Mouse (Mus musculus): ENCODE results near the gene Ifit1bl1. TPM values are rescaled to one million over a fixed set of nuclear protein-coding genes. Genes with fewer than 3 reads are reported as not detected.
"Not testable (repeated sequence)": the region's sequence is repeated elsewhere in the genome, so short reads cannot be mapped to it uniquely, and the experiment has no call there.

Ifit1bl1 gene
- polyA plus RNA-seq (2011; ENCODE audit: insufficient read depth, insufficient read length, low replicate concordance, missing spikeins), result 0.47 and 0.77 TPM in 2 replicates

DNA sequence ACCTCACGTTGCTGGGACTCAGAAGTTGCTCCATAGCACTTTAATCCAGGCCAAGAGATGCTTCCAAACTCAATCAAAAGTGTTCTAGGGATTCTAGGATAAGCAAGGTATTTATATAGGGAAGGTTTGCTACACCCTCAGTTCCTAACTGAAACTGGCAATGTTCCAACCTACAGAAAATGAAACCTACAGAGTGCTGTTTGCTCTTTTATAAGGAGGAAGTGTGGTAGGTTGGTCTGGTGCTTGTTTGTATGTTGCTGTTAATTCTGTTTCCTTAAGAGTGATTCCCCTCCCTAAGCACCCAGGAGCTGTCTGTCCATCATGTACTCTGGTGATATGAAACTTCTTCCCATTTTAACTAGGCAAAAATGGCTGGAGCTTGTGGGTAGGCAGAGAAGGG, at the start of gene Ifit1bl1:
Gene Ifit1bl1 (minus strand): TSS at position 69 of the 400 bp plus-strand sequence.
- H3K4me1 ChIP-seq (ENCODE audit: control insufficient read depth, insufficient read depth, low read length); H3K4me3 ChIP-seq (replicated peaks; ENCODE audit: control insufficient read depth, low read depth, low read length): not testable (repeated sequence)
- H3K27ac ChIP-seq (ENCODE audit: control insufficient read depth, insufficient read depth, low read depth, low read length, poor library complexity), result peak within 1 kb of the TSS; percentile 42; the same call in 1 of the 2 replicates
- WGBS, result 69% methylated on average over 1 of the region's 1 CpGs

DNA sequence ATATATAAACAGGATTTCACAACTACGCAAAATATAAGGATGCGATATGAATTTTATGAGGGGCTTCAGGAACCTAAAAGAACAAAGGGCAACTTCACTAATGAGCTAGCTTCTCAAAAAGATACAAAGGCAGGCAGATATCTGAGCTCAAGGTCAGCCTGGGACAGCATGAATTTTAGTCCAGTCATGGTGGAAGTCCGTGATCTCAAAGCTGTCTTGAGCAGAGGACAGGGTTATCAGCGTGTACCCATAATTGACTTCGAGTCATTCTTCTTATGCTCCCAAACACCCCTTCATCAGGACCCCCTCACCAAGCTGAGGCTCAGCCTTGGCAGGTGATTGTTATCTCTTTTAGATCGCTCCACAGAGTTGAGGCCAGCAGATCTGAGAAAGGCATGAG, 49.2 kb upstream of the Ifit1bl1 start:
- H3K4me3 ChIP-seq (replicated peaks; ENCODE audit: control insufficient read depth, low read depth, low read length), result no peak overlapping the region
- H3K4me1 ChIP-seq (ENCODE audit: control insufficient read depth, insufficient read depth, low read length), result peaks cover 1% of the 10 kb centered on the region
- TF ChIP-seq POLR2A (IDR thresholded peaks at IDR 0.05; ENCODE audit: borderline replicate concordance, control insufficient read depth, low read depth, low read length) (no peak), CTCF (IDR thresholded peaks at IDR 0.05; ENCODE audit: control insufficient read depth, insufficient read depth, low read length) (no peak)
- no peak overlapping the region for H3K27ac ChIP-seq (ENCODE audit: control insufficient read depth, insufficient read depth, low read depth, low read length, poor library complexity)
- 72% methylated on average over 6 of the region's 6 CpGs for WGBS

DNA sequence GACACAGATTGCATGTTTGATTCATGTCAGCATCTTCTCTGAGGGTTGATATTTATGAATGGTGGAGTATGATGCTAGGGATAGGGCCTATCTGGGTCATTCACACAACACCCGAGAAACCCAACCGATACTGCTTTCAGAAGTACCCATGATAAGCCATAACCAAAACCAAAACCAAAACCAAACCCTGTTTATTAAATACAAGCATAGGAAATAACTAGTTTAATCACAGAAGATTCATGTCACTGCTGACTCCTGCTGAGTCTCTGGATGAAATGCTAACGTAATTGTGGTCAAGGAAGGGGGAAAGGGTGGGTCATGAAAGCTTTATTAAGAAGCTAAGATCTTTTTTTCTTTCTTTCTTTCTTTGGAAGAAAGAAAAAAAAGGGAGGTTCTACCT, 48.5 kb upstream of the Ifit1bl1 start:
- no peak overlapping the region for H3K27ac ChIP-seq (ENCODE audit: control insufficient read depth, insufficient read depth, low read depth, low read length, poor library complexity)
- 44% methylated on average over 3 of the region's 3 CpGs for WGBS
- no peak overlapping the region for H3K4me3 ChIP-seq (replicated peaks; ENCODE audit: control insufficient read depth, low read depth, low read length)
- H3K4me1 ChIP-seq (ENCODE audit: control insufficient read depth, insufficient read depth, low read length), result peaks cover 1% of the 10 kb centered on the region
- TF ChIP-seq POLR2A (IDR thresholded peaks at IDR 0.05; ENCODE audit: borderline replicate concordance, control insufficient read depth, low read depth, low read length) (no peak), CTCF (IDR thresholded peaks at IDR 0.05; ENCODE audit: control insufficient read depth, insufficient read depth, low read length) (no peak)

DNA sequence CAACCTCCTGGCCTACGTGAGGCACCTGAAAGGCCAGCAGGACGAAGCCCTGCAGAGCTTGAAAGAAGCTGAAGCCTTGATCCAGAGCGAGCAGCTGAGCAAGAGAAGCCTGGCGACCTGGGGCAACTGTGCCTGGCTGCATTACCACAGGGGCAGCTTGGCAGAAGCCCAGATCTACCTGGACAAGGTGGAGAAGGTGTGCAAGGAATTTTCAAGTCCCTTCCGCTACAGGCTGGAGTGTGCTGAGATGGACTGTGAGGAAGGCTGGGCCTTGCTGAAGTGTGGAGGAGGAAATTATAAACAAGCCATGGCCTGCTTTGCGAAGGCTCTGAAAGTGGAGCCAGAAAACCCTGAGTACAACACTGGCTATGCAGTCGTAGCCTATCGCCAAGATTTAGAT, 45.9 kb upstream of the Ifit1bl1 start:
- H3K4me1 ChIP-seq (ENCODE audit: control insufficient read depth, insufficient read depth, low read length); H3K4me3 ChIP-seq (replicated peaks; ENCODE audit: control insufficient read depth, low read depth, low read length); H3K27ac ChIP-seq (ENCODE audit: control insufficient read depth, insufficient read depth, low read depth, low read length, poor library complexity): not testable (repeated sequence)
- WGBS, result 83% methylated on average over 8 of the region's 8 CpGs

DNA sequence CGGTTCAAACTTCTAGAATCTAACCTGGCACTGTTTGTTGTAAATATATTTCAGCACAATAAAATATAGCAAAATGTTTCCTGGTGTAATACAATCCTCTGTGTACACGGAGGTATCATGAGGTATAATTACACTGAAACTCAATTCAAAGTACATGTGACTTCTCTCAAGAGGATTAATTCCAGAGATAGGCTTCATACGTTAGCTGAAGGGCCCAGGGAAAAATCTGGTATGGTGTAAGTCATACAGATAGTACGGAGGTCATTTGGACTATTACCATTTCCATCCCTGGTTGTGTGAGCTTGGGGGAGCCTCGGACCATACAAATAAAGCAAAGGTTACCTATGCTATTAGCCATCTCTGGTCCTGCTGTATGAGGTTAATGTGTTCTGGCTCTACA, 40.9 kb upstream of the Ifit1bl1 start:
- TF ChIP-seq CTCF (IDR thresholded peaks at IDR 0.05; ENCODE audit: control insufficient read depth, insufficient read depth, low read length) (no peak), POLR2A (IDR thresholded peaks at IDR 0.05; ENCODE audit: borderline replicate concordance, control insufficient read depth, low read depth, low read length) (no peak)
- Histone ChIP-seq H3K4me3 (replicated peaks; ENCODE audit: control insufficient read depth, low read depth, low read length) (no peak overlapping the region), H3K4me1 (ENCODE audit: control insufficient read depth, insufficient read depth, low read length) (no peaks in the 10 kb centered on the region; the same call in 1 of the 2 replicates), H3K27ac (ENCODE audit: control insufficient read depth, insufficient read depth, low read depth, low read length, poor library complexity) (no peak overlapping the region)
- 81% methylated on average over 5 of the region's 5 CpGs for WGBS

DNA sequence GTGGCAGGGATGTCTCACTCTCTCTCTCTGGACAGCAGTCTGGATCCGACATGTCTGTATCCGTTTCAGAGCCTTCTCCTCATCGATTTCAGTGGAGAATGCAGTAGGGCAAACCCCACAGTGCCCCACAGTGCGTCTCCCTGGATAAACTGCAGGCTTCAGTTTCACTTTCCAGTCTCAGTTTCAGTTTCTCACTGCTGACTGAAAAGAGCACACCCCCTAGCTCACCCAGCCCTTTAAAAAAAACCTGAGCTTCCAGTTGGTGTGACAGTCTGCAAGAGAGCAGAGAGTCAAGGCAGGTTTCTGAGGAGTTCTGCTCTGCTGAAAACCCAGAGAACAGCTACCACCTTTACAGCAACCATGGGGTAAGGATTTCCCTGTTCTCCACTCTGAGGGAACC, 38.9 kb upstream of the Ifit1bl1 start, which contains the start of the genes Ifit1bl2 and Ifit1:
Gene Ifit1bl2 (minus strand): TSS at position 121 of the 400 bp plus-strand sequence.
Gene Ifit1 (plus strand): TSS at position 249 of the 400 bp plus-strand sequence.
- H3K27ac ChIP-seq (ENCODE audit: control insufficient read depth, insufficient read depth, low read depth, low read length, poor library complexity), result 0 out of 2 replicates have a peak within 1 kb of the TSS, but pooled peaks have one; percentile 4

DNA sequence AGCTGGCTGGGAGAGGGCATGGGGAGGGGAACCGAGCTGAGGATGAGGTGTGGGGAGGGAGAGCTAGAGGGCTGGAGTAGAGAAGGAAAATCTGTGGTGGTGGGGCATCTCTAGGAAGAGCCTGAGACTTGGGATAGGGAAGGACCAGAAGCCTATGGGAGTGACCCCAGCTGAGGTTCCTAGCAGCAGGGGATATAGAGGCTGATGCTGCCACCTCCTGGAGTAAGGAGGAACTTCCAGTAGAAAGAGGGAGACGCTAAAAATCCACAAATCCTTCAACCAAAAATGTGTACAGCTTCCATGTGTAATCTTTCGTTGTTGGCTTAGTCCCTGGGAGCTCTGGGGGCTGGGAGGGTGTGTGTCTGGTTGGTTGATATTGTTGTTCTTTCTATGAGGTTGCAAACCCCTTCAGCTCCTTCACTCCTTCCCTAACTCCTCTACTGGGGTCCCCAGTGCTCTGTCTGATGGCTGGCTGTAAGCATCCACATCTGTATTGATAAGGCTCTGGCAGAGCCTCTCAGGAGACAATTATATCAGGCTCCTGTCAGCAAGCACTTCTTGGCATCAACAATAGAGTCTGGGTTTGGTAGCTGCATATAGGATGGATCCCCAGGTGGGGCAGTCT, 35.3 kb upstream of the Ifit1bl1 start:
- no peak overlapping the region for H3K27ac ChIP-seq (ENCODE audit: control insufficient read depth, insufficient read depth, low read depth, low read length, poor library complexity)
- H3K4me3 ChIP-seq (replicated peaks; ENCODE audit: control insufficient read depth, low read depth, low read length), result no peak overlapping the region
- 20% methylated on average over 3 of the region's 3 CpGs for WGBS
- H3K4me1 ChIP-seq (ENCODE audit: control insufficient read depth, insufficient read depth, low read length), result no peaks in the 10 kb centered on the region; the same call in 1 of the 2 replicates
- TF ChIP-seq CTCF (IDR thresholded peaks at IDR 0.05; ENCODE audit: control insufficient read depth, insufficient read depth, low read length), result peak; percentile 67
- TF ChIP-seq POLR2A (IDR thresholded peaks at IDR 0.05; ENCODE audit: borderline replicate concordance, control insufficient read depth, low read depth, low read length), result no peak

More for the DNA sequence above, 38.9 kb upstream of the Ifit1bl1 start, which contains the start of the genes Ifit1bl2 and Ifit1:
- Histone ChIP-seq H3K4me1 (ENCODE audit: control insufficient read depth, insufficient read depth, low read length) (no peaks in the 10 kb centered on the region; the same call in 1 of the 2 replicates), H3K4me3 (replicated peaks; ENCODE audit: control insufficient read depth, low read depth, low read length) (peak within 1 kb of the TSS; percentile 67)
- 3% methylated on average over 4 of the region's 4 CpGs for WGBS
- TF ChIP-seq CTCF (IDR thresholded peaks at IDR 0.05; ENCODE audit: control insufficient read depth, insufficient read depth, low read length) (no peak), POLR2A (IDR thresholded peaks at IDR 0.05; ENCODE audit: borderline replicate concordance, control insufficient read depth, low read depth, low read length) (no peak)

DNA sequence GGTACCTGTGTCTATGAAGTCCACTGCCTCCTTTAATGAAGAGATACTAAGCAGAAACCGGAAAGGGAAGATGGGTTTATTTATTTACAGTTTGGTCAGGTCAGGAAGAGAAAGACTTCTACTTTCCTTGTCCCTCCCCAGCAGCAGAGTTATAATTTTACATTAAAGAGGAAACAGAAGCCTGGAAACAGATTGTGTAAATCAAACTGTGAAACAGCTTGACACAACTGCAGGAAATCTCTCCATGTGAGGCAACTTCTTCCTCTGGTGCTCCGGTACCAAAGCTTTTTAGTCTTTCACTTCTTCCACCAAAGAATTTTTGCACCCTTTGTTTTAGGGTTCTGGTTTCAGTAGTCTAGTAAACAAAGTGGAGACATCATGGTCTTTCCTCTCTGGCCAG, 31.7 kb upstream of the Ifit1bl1 start:
- WGBS, result 6% methylated on average over 2 of the region's 2 CpGs
- H3K27ac ChIP-seq (ENCODE audit: control insufficient read depth, insufficient read depth, low read depth, low read length, poor library complexity), result no peak overlapping the region; the same call in 1 of the 2 replicates

DNA sequence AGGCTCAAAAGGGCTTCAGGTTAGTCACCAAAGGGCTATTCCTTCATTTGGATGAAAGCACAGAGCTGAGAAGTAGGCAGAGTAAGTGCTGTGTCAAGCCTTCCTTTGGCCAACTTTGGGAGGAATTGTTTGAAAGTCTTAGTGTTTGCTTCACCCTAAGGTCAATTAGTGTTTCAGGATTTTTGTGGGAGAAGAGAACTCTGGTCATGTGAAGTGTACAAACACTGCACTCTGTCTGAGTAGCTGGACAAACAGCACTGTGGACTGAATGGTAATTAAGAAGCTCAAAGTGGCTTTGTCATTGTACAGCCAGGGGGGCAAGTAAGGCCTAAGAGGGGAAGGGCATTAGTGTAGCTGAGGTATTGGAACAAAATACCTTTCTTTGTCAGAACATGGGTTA, 29.7 kb upstream of the Ifit1bl1 start:
- TF ChIP-seq CTCF (IDR thresholded peaks at IDR 0.05; ENCODE audit: control insufficient read depth, insufficient read depth, low read length), result no peak
- TF ChIP-seq POLR2A (IDR thresholded peaks at IDR 0.05; ENCODE audit: borderline replicate concordance, control insufficient read depth, low read depth, low read length), result no peak
- Histone ChIP-seq H3K4me3 (replicated peaks; ENCODE audit: control insufficient read depth, low read depth, low read length) (no peak overlapping the region), H3K4me1 (ENCODE audit: control insufficient read depth, insufficient read depth, low read length) (no peaks in the 10 kb centered on the region; the same call in 1 of the 2 replicates), H3K27ac (ENCODE audit: control insufficient read depth, insufficient read depth, low read depth, low read length, poor library complexity) (no peak overlapping the region)

More for the DNA sequence above, 31.7 kb upstream of the Ifit1bl1 start:
- no peak for TF ChIP-seq CTCF (IDR thresholded peaks at IDR 0.05; ENCODE audit: control insufficient read depth, insufficient read depth, low read length)
- no peak for TF ChIP-seq POLR2A (IDR thresholded peaks at IDR 0.05; ENCODE audit: borderline replicate concordance, control insufficient read depth, low read depth, low read length)
- Histone ChIP-seq H3K4me3 (replicated peaks; ENCODE audit: control insufficient read depth, low read depth, low read length) (no peak overlapping the region), H3K4me1 (ENCODE audit: control insufficient read depth, insufficient read depth, low read length) (no peaks in the 10 kb centered on the region; the same call in 1 of the 2 replicates)

All from bone marrow, adult 2 months (tissue).